Mouse (Mus musculus) adrenal gland (tissue): ENCODE measurements around the gene Gadl1.
"Not testable (repeated sequence)": the region's sequence is repeated elsewhere in the genome, so short reads cannot be mapped to it uniquely, and the experiment has no call there.

Experiments used
- intact Hi-C: fragments of 180-260 bp; cut with DNase I; formaldehyde crosslinking; loops from one replicate; pipeline ENCODE4 v1.15.1; 2025

Gene Gadl1

DNA sequence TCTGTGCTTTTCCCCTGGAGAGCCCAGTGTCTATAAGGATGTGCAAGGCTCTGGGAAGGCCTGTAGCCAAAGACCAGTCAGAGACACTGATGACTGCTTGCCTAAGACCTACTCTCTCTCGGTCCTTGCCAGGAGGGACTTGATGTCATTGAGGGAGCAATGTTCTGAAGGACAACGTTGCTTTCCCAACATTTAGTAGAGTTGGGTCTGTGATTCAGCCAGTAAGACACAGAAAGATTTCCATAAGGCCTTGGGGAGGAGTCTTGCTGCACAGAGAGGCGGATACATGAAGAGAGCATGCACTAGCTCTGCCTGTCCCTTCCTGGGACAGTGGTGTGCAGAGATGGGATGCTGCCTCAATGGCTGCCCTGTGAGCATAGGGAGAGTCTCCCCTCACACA is 107.8 kb downstream of the Gadl1 start:
- intact Hi-C loops: no loop called here

DNA sequence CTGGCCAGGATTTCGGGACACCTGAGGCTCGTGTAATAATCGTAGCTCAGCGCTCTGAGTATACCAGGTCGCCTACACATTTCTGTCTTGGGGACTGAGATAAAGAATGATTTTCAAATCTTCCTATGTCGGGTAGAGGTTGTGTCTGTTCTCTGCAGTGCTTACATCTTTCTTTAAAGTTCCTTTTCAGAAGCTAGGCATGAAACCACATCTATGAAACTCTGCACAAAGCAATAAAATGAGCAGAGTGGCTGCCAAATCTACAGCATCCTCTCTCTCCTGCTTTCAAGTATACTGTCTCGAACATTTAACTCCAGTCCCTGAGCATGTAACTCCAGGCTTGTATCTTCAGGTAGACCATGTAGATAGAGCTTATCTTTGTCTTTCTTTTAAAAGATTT is 109.3 kb downstream of the Gadl1 start:
- intact Hi-C loops: no loop called here

DNA sequence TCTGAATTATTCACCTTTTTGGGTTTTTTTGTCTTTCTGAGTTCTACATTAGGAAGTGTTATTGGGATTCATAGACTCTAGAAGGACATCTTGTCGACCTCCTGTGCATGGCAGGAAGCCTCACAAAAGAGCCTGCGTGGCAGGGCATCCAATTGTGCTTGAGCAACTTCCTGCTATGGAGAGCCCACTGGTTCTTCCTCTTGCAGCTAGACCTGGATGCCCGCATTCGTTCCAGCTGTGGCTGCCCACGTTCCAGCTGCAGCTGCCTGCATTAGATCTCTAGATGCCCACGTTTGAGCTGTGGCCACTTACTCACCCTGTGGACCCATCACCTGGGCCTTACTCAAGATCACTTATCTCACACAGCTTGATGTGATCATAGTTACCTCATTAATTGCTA is 116.1 kb downstream of the Gadl1 start:
- intact Hi-C loops: no loop called here

DNA sequence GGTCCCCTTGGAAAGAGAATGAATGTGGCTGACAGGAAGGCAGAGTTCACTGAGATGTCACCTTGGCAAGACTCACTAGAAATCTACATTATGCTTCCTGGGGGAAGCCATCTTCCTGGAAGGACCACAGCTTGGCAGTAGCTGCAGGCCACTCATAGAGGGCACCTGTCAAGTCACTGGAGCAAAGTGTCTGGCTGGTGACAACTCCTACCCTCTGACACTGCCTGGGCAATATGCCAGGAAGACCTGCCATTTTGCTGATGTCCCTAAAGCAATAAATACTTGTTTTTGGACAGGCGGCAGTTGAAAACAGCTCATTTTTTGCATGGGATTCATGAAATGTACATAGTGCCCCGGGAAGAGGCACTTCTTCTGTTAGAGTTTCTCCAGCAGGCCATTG is 119.8 kb downstream of the Gadl1 start:
- intact Hi-C loops: no loop called here

DNA sequence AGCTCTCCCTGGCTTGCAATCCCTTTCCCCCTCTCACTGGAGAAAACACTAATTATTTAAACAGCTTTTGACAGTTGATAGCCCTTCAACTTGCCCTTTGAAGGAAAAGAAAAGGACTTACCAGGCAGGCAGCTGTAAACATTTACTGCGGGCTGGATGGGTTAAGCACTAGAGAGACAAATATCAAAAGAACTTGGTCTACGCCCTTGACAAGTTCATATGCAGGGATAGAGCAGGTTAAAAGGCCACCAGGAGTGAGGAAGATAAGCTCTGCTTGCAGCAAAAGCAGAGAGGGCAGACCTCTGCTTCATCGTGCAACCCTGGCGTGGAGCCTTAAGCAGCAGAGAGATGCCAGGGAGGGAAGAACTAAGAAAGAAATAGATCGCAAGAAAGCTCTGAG is 123.5 kb downstream of the Gadl1 start:
- intact Hi-C loops: no loop called here

DNA sequence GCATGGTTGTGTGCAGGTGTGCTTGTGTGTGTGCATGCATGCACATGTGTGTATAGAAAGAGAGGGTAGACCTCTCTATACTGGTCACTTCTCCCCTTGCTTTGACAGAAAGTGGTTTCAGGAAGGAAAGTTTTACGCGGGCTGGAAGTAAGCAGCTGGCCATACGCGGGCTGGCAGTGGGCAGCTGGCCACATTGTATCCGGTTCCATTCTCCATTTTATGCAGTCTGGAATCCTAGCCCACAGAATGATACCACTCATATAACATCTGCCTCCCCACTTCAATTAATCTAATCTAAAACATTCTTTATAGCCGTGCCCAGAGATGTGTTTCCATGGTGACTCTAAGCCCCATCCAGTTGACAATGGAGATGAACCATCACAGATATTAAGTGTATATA is 129.0 kb downstream of the Gadl1 start:
- intact Hi-C loops: no loop called here

DNA sequence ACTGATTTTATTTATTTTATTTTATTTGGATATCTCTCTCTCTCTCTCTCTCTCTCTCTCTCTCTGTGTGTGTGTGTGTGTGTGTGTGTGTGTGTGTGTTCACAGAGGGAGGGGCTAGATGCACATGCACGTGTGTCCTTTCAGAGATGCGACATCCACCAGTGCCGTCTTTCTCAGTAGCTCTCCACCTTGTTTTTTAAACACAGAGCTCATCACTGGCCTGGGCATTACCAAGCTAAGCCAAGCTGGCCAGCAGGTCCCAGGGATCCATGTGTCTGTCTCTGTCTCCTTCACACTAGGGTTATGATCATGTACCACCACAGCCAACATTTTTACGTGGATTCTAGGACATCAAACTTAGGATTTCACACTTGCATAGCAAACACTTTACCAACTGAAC is 130.7 kb downstream of the Gadl1 start:
- intact Hi-C loops: loop anchor here (5.0 kb wide), 1 partner anchor 168 kb away; no protein-coding TSS in a partner anchor

DNA sequence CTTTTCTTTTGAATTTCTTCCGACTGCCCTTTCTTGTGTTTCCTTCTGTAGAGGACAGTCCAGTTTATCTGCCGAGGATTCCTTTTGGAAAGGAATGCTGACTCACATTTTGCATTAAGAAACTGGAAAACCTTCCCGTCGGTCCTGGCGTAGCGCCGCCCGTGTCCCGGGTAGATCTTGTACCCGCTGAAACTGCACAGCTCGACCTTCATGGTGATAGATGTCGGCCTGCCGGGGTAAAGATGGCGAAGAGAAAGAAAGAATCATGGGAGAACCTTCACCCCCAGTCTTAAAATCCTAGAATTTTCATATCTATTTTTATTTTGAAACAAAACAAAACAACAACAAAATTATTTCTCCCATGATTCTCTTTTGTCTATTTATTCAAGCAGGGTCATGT is 131.6 kb downstream of the Gadl1 start:
- intact Hi-C loops: loop anchor here (5.0 kb wide), 1 partner anchor 169 kb away; no protein-coding TSS in a partner anchor

DNA sequence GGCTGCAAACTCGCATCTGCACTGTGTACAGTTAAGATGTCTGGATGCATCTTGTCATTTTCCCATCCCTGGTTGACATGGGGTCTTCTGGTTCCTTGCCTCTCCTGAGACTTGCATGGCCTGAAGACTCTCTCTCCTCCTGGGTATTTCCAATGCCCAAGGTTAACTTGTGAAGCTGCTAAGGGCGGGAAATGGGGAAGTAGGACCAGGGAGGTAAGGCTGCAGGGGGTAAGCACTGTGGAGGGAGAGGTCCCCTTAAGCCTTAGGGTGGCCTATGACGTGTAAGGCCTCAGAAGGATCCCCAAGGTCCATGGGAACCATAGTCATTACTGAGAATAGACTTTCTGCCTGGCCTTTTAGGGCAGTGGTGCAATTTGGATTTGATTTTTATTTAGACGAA is 132.1 kb downstream of the Gadl1 start:
- intact Hi-C loops: loop anchor here (5.0 kb wide), 1 partner anchor 169 kb away; no protein-coding TSS in a partner anchor

DNA sequence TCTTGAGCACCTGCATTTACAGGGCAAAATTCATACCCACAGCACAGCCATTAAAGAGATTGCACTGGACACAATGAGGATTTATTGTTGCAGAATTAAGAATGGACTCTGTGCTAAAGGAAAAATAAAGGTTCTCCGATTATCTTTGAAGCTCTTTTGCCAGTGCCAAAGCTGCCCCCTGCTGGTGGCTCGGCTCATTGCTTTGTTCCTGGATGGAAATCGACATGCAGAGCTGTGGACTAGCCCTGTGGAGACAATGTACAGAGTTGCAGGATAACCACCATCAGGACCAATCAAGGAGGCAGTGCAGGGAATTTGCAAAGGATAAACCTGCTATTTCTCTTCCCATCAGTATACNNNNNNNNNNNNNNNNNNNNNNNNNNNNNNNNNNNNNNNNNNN is 132.5 kb downstream of the Gadl1 start:
- intact Hi-C loops: loop anchor here (5.0 kb wide), 1 partner anchor 169 kb away; no protein-coding TSS in a partner anchor

DNA sequence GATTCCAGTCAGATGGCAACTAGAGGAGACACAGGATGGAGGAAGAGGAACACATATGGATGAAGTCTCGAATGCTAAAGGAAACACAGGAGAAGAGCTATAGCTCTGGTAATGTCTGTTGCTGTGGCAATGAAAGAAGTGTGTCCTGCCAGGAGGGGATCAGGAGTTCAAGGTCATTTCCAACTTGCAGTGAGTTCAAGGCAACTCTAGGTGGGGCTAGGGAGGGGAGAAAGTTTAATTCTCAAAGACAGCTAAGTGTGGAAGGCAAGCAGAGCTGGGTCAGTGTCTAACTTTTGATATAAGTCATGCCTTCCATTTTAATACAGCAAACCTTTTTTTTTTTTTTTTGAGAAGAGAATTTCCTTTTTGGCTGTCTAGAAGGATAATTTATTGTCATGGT is 140.7 kb downstream of the Gadl1 start:
- intact Hi-C loops: no loop called here

DNA sequence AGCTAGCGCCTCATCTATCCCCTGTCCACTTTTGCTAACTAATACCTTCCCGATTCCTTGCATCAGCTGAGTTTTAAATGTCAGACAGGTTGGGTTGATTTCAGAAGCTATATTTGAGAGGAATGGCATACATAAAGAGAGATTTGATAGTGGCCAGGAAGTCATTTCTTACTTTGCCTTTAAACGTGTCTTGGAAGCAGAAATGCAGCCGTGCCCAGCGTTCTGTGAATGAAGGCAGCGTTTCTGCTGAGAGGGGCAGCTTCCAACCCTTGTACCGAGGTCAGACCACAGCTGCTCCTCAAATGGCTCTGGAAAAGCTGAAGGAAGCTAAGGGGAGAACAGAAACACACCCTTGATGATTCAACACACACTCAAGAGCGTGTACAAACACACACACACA is 144.7 kb downstream of the Gadl1 start:
- intact Hi-C loops: no loop called here

DNA sequence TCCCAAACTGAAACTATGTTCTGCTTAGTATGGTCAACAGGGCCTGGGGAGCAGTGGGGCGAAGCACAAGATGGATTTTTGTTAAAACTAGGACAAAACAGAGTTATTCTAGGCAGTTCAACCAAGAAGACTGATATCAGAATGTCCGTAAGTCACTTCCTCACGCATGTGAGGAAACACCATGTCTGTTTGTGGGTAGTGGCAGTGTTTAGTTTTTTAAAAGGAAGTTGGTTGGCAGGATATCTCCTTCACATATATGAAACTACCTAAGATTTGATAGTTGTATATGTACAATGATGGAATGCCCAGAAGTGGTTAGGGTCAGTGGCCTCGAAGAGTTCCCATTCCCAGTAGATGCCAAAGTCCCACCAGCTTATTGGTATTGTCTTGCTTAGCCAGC is 149.2 kb downstream of the Gadl1 start:
- intact Hi-C loops: no loop called here

DNA sequence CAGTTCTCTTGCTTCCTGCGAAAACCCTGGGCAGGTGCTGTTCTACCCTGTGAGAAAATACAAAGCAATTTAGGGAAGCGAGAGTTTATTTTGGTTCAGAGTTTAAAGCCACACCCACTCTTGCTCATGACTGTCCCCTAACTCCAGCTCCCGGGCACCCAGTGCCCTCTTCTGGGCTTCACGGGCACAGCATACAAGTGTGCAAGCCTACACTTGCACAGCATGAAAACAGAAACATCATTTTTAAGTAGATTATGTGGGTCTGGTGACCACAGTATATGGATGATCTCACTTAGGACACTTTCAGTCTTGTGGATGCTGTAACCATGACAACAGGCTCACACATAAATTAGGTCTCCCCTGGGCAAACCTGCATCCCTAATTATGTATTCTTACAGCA is 149.9 kb downstream of the Gadl1 start:
- intact Hi-C loops: no loop called here

DNA sequence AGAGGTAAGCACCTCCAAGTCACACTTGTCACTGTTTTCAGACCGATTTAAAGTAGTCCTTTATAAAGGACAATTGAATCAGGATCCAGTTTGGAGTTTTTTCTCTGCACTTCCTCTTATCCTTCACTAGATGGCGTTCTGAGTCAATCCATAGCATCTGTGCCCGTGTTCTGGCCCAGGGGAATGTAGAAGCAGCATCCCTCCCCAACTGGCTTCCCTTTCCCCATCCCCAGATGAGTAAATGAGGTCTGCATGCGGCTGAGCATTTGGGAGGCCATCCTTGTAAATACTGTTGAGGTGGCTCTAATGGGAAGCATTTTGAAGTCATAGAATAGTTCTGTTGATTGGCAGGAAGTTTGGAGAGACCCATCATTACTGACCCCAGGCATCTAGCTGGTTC is 151.4 kb downstream of the Gadl1 start:
- intact Hi-C loops: loop anchor here (5.0 kb wide), 1 partner anchor 452 kb away; no protein-coding TSS in a partner anchor

DNA sequence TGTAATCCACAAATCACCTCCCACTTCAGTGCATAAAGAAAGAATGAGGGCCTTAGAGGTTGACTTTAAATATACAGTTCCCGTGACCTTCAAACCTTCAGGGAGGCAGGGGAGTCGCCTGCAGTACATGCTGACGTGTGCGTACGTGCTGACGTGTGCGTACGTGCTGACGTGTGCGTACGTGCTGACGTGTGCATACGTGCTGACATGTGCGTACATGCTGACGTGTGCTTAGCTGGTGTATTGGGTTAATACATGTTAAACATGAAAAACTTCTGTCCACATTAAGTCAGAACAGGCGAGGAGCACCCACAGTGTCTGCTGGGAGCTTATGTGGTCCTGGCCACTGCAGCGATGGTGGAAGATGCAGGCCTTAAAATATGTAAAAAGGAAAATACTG is 155.5 kb downstream of the Gadl1 start:
- intact Hi-C loops: loop anchor here (5.0 kb wide), 1 partner anchor 448 kb away; no protein-coding TSS in a partner anchor

DNA sequence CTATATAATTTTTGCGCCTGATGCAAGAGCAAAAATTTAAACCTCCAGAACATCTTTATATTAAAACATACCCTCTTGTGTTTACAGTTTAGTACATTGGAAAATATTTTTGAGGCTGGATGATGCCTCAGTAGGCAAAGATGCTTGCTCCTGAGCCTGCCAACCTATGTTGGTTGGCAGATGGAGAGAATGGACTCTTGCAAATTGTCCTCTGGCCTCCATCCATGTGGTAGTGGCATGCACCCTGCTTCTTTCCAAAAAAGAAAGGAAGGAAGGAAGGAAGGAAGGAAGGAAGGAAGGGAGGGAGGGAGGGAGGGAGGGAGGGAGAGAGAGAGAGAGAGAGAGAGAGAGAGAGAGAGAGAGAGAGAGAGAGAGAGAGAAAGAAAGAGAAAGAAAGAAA is 162.3 kb downstream of the Gadl1 start:
- intact Hi-C loops: not testable (repeated sequence)

DNA sequence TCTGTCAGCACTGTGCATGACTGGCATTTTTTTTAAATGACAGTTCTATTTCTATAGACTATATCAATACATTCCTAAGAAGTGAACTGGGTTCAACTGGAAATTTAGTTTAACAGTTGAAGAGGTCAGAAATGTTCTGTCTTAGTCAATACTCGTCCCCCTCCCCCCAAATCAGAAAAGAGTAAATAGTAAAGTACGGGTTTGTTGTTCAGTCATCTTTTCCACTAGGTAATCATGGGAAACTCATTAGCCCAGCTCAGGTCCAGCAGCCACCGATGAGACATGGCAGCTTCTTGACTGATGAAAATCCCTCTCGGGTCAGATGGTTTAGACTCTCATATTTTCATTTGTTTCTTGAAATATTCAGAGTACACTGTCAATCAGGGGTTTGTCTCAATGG is 166.9 kb downstream of the Gadl1 start:
- intact Hi-C loops: no loop called here

DNA sequence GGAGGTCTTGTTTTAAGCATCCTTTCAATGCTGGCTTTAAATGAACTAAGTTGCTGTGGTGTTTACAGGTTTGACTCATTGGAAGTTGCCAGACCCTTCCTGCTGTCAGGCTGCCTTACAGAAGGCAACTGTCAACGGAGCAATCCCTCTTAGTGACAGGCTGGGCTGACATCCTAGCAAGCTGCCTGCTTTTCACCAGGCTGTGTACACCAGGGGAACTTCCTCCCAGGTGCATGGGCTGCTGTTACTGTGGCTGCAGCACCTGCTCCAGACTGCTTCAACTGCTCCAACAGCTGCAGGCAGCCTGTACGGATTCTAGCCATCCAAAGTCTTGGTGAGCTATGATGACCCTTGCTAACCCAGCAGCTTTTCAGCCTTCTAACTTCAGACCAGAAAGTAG is 167.7 kb downstream of the Gadl1 start:
- intact Hi-C loops: no loop called here

DNA sequence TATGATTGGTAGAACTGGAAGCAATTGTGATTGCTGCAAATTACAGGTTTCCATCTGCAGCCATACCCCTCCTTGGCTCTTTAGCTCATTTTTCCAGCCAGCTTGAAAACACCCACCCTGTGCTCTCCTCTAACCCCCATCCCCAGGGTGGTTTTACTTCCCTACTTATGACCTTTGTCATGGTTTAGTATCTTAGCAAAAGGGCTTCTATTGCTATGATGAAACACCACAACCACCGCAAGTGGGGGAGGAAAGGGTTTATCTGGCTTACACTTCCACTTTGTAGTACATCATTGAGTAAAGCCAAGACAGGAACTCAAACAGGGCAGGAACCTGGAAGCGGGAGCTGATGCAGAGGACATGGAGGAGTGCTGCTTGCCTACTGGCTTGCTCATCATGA is 168.2 kb downstream of the Gadl1 start:
- intact Hi-C loops: no loop called here

DNA sequence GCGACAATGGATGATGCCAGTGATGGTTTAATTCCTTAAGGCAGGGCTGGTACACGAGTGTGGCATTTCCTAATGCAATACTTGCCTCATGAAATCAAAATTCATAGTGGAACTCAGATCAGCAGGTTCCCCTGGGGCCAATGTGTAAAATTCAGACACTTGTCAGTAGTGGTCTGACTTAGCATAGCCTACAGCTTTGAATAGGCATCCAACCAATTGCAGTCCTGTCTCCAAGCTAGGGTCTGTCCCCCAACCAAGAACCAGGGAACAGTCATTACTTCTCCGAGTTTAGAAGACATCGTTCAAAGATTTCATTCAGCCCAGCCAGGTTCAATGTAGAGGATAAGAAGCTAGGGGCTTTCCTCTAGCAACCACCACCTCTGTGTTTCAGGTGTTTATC is 172.5 kb downstream of the Gadl1 start:
- intact Hi-C loops: no loop called here

DNA sequence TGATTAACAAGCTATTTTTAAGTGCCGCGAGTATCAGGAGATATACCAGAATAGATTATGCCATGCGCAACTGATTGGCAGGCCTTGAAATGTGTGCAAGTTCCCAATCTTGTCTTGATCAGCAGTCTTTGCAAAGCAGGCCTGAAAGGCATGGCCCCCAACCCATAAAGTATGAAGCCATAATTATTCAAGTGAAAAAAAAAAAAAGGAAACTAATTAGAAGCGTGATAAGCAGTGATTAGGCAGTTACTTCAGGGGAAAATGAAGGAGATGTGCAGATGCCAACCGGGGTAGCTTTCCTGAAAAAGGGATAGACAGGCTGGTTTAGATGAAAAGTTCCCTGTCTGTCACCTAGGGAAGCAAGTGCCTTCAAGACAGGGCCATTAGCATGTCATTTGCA is 174.0 kb downstream of the Gadl1 start:
- intact Hi-C loops: no loop called here

DNA sequence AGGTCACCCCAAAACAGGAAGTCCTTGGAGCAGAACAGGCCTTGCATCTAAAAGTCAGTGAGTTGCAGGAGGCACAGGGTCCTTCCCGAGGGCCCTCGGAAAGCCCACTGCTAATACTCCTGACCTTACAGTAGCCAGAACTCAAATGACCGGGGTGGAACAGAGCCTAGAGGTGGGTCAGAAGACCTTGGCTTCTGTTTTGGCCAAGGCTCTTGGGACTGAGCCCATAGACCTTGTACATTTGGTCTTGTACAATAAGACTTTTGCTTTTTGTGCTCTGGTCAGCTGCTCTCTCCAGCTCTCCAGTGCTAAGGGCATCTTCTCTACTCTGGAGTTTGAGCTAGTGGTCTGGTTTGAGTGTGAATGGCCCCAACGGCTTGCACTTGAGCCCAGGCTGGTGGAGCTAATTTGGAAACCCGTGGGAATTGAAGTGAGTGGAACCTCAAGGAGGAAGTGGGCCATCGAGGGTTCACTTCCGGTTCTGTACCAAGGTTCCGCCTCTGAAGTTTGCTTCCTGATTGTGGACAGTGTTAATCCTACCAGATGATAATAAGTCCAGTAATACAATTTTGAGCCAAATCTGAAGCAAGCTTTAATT is 174.6 kb downstream of the Gadl1 start:
- intact Hi-C loops: no loop called here
